ENCODE assay signal across 11 mouse cellular contexts in the genomic region with DNA sequence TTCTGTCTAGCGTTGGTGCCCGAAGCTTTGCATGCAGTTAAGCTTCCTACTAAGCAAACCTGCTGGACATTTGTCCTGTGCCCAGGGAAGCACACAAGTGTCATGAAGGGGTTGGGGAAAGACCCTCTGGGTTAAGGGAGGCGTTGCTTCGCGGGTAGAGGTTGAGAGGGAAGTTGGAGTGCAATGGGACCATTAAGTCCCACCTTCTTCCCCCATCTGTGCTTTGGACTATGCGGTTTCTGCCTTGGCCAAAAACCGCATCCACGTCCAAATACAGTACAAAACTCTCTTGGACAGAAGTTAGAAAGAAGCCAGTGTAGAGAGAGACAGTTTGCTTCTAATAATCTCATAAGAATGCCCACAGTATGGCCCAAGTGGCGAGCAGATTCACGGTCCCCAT.
DNase-seq lines count a peak whose midpoint lies in the region; ATAC-seq and TF ChIP-seq lines count a peak whose summit lies in the region.
"Had no signal": no experiment of that assay in that cellular context is flagged by ENCODE, and none has a peak within 500 bp of the region (broad histone marks: within the 10 kb centered on the region; RNA-seq: fewer than 3 reads in every experiment).

No protein-coding gene starts in this region.

- DNase-seq in heart, adult 11 months: peak; percentile 40
- DNase-seq in heart, postnatal 25 days (ENCODE audit: low spot score): no peak
- peak; percentile 39 for DNase-seq in hindbrain, embryonic 11.5 days (ENCODE audit: low spot score)
- peak; percentile 90 for DNase-seq in midbrain, embryonic 11.5 days (ENCODE audit: low spot score, missing footprints)
- no peak for DNase-seq in Muller cell, postnatal 12 days (ENCODE audit: inconsistent ontology term)
- no peak for DNase-seq in cerebellum, adult 11-12 months
- no peak for DNase-seq in lung, postnatal 14 days
- DNase-seq: gastrocnemius, postnatal 14 days; kidney, adult 11 months; lung, postnatal 4 days had no signal

- no peak for ATAC-seq in hindbrain, embryonic 11.5 days (ENCODE audit: low FRiP score)
- no peak for ATAC-seq in midbrain, embryonic 11.5 days (ENCODE audit: low FRiP score)

- H3K4me1 ChIP-seq in ES-Bruce4 (ENCODE audit: control insufficient read depth, insufficient read depth, low read length): peaks cover 3% of the 10 kb centered on the region
- peaks cover 4% of the 10 kb centered on the region for H3K4me1 ChIP-seq in hindbrain, embryonic 11.5 days (replicated peaks; ENCODE audit: control insufficient read depth, insufficient read depth, low read length)
- H3K4me1 ChIP-seq in midbrain, embryonic 11.5 days (ENCODE audit: control insufficient read depth, insufficient read depth, low read length): peaks cover 17% of the 10 kb centered on the region

- TF ChIP-seq EP300 in ES-Bruce4 (IDR thresholded peaks at IDR 0.05; ENCODE audit: insufficient read depth, low read depth, low read length): no peak

- 3% methylated on average over 10 of the region's 10 CpGs for WGBS in hindbrain, embryonic 11.5 days
- 3% methylated on average over 10 of the region's 10 CpGs for WGBS in midbrain, embryonic 11.5 days

- no peak overlapping the region for H3K27ac ChIP-seq in ES-Bruce4 (ENCODE audit: insufficient read depth, low read length)
- no peak overlapping the region for H3K27ac ChIP-seq in hindbrain, embryonic 11.5 days (ENCODE audit: low read depth, low read length)
- H3K27ac ChIP-seq in midbrain, embryonic 11.5 days (ENCODE audit: low read depth, low read length): no peak overlapping the region

- H3K9me3 ChIP-seq in ES-Bruce4 (replicated peaks; ENCODE audit: control insufficient read depth, insufficient read depth, low read length, poor library complexity, severe bottlenecking): no peaks in the 10 kb centered on the region
- no peaks in the 10 kb centered on the region for H3K9me3 ChIP-seq in hindbrain, embryonic 11.5 days (ENCODE audit: control insufficient read depth, low read length)
- no peaks in the 10 kb centered on the region for H3K9me3 ChIP-seq in midbrain, embryonic 11.5 days (ENCODE audit: control insufficient read depth, low read length)

- intact Hi-C loops in heart, postnatal 25 days (cut with DNase I): no loop called here

- peak overlapping the region; percentile 67; the same call in 1 of the 2 replicates for H3K4me3 ChIP-seq in ES-Bruce4 (ENCODE audit: low read depth, low read length)
- no peak overlapping the region; the same call in 1 of the 2 replicates for H3K4me3 ChIP-seq in hindbrain, embryonic 11.5 days (ENCODE audit: low read depth, low read length)
- H3K4me3 ChIP-seq in midbrain, embryonic 11.5 days (ENCODE audit: low read depth, low read length): no peak overlapping the region

- no peak overlapping the region for H3K9ac ChIP-seq in ES-Bruce4 (ENCODE audit: low read depth, poor library complexity, severe bottlenecking)
- H3K9ac ChIP-seq in hindbrain, embryonic 11.5 days (ENCODE audit: low read depth, low read length): no peak overlapping the region
- H3K9ac ChIP-seq in midbrain, embryonic 11.5 days (ENCODE audit: low read length): no peak overlapping the region

- H3K4me2 ChIP-seq in hindbrain, embryonic 11.5 days (replicated peaks; ENCODE audit: low read depth, low read length): peak overlapping the region; percentile 91
- H3K4me2 ChIP-seq in midbrain, embryonic 11.5 days: no peak overlapping the region

- no peak for TF ChIP-seq CTCF in ES-Bruce4 (IDR thresholded peaks at IDR 0.05; ENCODE audit: low read depth, low read length)

- no peak for TF ChIP-seq POLR2A in ES-Bruce4 (IDR thresholded peaks at IDR 0.05; ENCODE audit: insufficient read depth, low read length)

- no peaks in the 10 kb centered on the region for H3K36me3 ChIP-seq in ES-Bruce4 (ENCODE audit: control insufficient read depth, insufficient read depth, low read length, poor library complexity, severe bottlenecking)
- no peaks in the 10 kb centered on the region for H3K36me3 ChIP-seq in hindbrain, embryonic 11.5 days (ENCODE audit: control insufficient read depth, insufficient read depth, low read length)
- H3K36me3 ChIP-seq in midbrain, embryonic 11.5 days (ENCODE audit: control insufficient read depth, insufficient read depth, low read length): no peaks in the 10 kb centered on the region

- peaks cover 14% of the 10 kb centered on the region for H3K27me3 ChIP-seq in ES-Bruce4 (ENCODE audit: control insufficient read depth, insufficient read depth, low read length, poor library complexity, severe bottlenecking)
- peaks cover 67% of the 10 kb centered on the region for H3K27me3 ChIP-seq in hindbrain, embryonic 11.5 days (ENCODE audit: control insufficient read depth, insufficient read depth, low read length)
- peaks cover 84% of the 10 kb centered on the region for H3K27me3 ChIP-seq in midbrain, embryonic 11.5 days (ENCODE audit: control insufficient read depth, insufficient read depth, low read length)

Comparison
In these comparisons a context has a peak if more than half of its experiments do, and no peak if none do; other contexts are left out.
1. DNase-seq: peak in heart, adult 11 months (single experiment), hindbrain, embryonic 11.5 days (single experiment) and midbrain, embryonic 11.5 days (single experiment); none in heart, postnatal 25 days (single experiment), Muller cell, postnatal 12 days (single experiment), cerebellum, adult 11-12 months (single experiment) and lung, postnatal 14 days (single experiment).